Mouse (Mus musculus) MEL (cell line): ENCODE data around the gene Higd1b. TPM values are rescaled to one million over a fixed set of nuclear protein-coding genes. Genes with fewer than 3 reads are reported as not detected.

ENCODE experiments used
- DNase-seq: peaks from one replicate; pipeline ENCODE4 v3.0.0; 2011; ENCODE audit warnings: low read depth, low spot score
- H3K27ac ChIP-seq: 2 replicates; pipeline ENCODE4 v1.5.1; 2012; ENCODE audit warnings: low read depth, mild to moderate bottlenecking, control low read depth, low read length, moderate library complexity; ENCODE audit not compliant: control insufficient read depth
- H3K27me3 ChIP-seq, 2 experiments: fragments of 150-350 bp in 1 of 2; sonication (generic) in 1 of 2; 2 replicates each; pipeline ENCODE4 v1.6.1; 2012; ENCODE audit warnings: low read length in 2 of 2, mild to moderate bottlenecking in 2 of 2, improper control_type of control experiment in 1 of 2, moderate library complexity in 1 of 2; ENCODE audit not compliant: insufficient read depth in 2 of 2, control insufficient read depth in 1 of 2
- H3K36me3 ChIP-seq, 2 experiments: 2 replicates each; pipeline ENCODE4 v1.6.1; 2012 to 2014; ENCODE audit warnings: low read length in 2 of 2, improper control_type of control experiment in 1 of 2, inconsistent platforms in 1 of 2, mild to moderate bottlenecking in 1 of 2; ENCODE audit not compliant: insufficient read depth in 2 of 2, control insufficient read depth in 1 of 2
- H3K4me1 ChIP-seq, 2 experiments: fragments of 150-350 bp in 1 of 2; sonication (generic) in 1 of 2; 2 replicates each; pipeline ENCODE4 v1.6.1; 2012; ENCODE audit warnings: low read length in 2 of 2, improper control_type of control experiment in 1 of 2, mild to moderate bottlenecking in 1 of 2; ENCODE audit not compliant: insufficient read depth in 2 of 2, control insufficient read depth in 1 of 2
- H3K4me3 ChIP-seq, 2 experiments: fragments of 150-350 bp in 1 of 2; sonication (generic) in 1 of 2; 2 replicates each; pipeline ENCODE4 v1.5.1; 2012; ENCODE audit warnings: low read depth in 2 of 2, low read length in 2 of 2, mild to moderate bottlenecking in 2 of 2, moderate library complexity in 2 of 2, control low read depth in 1 of 2, improper control_type of control experiment in 1 of 2; ENCODE audit not compliant: control insufficient read depth in 1 of 2, insufficient read depth in 1 of 2
- H3K79me2 ChIP-seq: 2 replicates; pipeline ENCODE4 v1.6.1; 2012; ENCODE audit warnings: mild to moderate bottlenecking, low read length, moderate library complexity; ENCODE audit not compliant: control insufficient read depth, poor library complexity, insufficient read depth
- H3K9ac ChIP-seq: 2 replicates; pipeline ENCODE4 v1.6.1; 2012; ENCODE audit warnings: low read depth, mild to moderate bottlenecking, control low read depth, low read length, moderate library complexity; ENCODE audit not compliant: control insufficient read depth, poor library complexity, severe bottlenecking
- H3K9me3 ChIP-seq: fragments of 150-350 bp; sonication (generic); replicated peaks from 2 replicates; pipeline ENCODE4 v1.6.1; 2012; ENCODE audit warnings: mild to moderate bottlenecking, low read length, improper control_type of control experiment, moderate library complexity; ENCODE audit not compliant: insufficient read depth
- CHD1 ChIP-seq: IDR thresholded peaks from 2 replicates; pipeline ENCODE4 v1.6.1; 2012; ENCODE audit warnings: low read depth, mild to moderate bottlenecking, inconsistent platforms, low read length, improper control_type of control experiment
- CHD2 ChIP-seq: IDR thresholded peaks from 2 replicates; pipeline ENCODE4 v1.6.1; 2011; ENCODE audit warnings: low read length, improper control_type of control experiment
- CTCF ChIP-seq, 3 experiments: IDR thresholded peaks in 2 of 3; conservative IDR thresholded peaks in 1 of 3; 2 replicates each; pipeline ENCODE4 v1.5.1; 2011 to 2012; ENCODE audit warnings: low read length in 3 of 3, low read depth in 2 of 3, mild to moderate bottlenecking in 2 of 3, improper control_type of control experiment in 1 of 3, inconsistent platforms in 1 of 3, mixed read lengths in 1 of 3, moderate library complexity in 1 of 3; ENCODE audit not compliant: control insufficient read depth in 1 of 3, insufficient read depth in 1 of 3, poor library complexity in 1 of 3, severe bottlenecking in 1 of 3
- EP300 ChIP-seq, 2 experiments: IDR thresholded peaks; 2 replicates each; pipeline ENCODE4 v1.6.1; 2011; ENCODE audit warnings: improper control_type of control experiment in 2 of 2, low read length in 2 of 2, low read depth in 1 of 2, mild to moderate bottlenecking in 1 of 2
- ETS1 ChIP-seq: IDR thresholded peaks from 2 replicates; pipeline ENCODE4 v1.6.1; 2012; ENCODE audit warnings: low read depth, mild to moderate bottlenecking, inconsistent platforms, low read length, improper control_type of control experiment, moderate library complexity
- GATA1 ChIP-seq: IDR thresholded peaks from 2 replicates; pipeline ENCODE4 v1.6.1; 2011; ENCODE audit warnings: low read depth, low read length, improper control_type of control experiment
- HCFC1 ChIP-seq: IDR thresholded peaks from 2 replicates; pipeline ENCODE4 v1.6.1; 2012; ENCODE audit warnings: low read depth, mild to moderate bottlenecking, inconsistent platforms, low read length, improper control_type of control experiment, moderate library complexity
- MAFK ChIP-seq: IDR thresholded peaks from 2 replicates; pipeline ENCODE4 v1.6.1; 2011; ENCODE audit warnings: low read depth, mild to moderate bottlenecking, low read length, improper control_type of control experiment, borderline replicate concordance
- MAZ ChIP-seq: IDR thresholded peaks from 2 replicates; pipeline ENCODE4 v1.6.1; 2012; ENCODE audit warnings: low read depth, mild to moderate bottlenecking, inconsistent platforms, low read length, improper control_type of control experiment
- MEF2A ChIP-seq: IDR thresholded peaks from 2 replicates; pipeline ENCODE4 v1.6.1; 2014; ENCODE audit warnings: low read depth, mild to moderate bottlenecking, inconsistent platforms, low read length, improper control_type of control experiment; ENCODE audit not compliant: poor library complexity, insufficient replicate concordance, severe bottlenecking; ENCODE audit errors: extremely low read depth
- MXI1 ChIP-seq: IDR thresholded peaks from 2 replicates; pipeline ENCODE4 v1.6.1; 2011; ENCODE audit warnings: mild to moderate bottlenecking, low read depth, low read length, improper control_type of control experiment
- MYB ChIP-seq: IDR thresholded peaks from 2 replicates; pipeline ENCODE4 v1.6.1; 2011; ENCODE audit warnings: mild to moderate bottlenecking, low read depth, low read length, improper control_type of control experiment
- MYC ChIP-seq: IDR thresholded peaks from 2 replicates; pipeline ENCODE4 v1.6.1; 2011; ENCODE audit warnings: low read depth, mild to moderate bottlenecking, low read length, improper control_type of control experiment, moderate library complexity
- NRF1 ChIP-seq: IDR thresholded peaks from 2 replicates; pipeline ENCODE4 v1.6.1; 2014; ENCODE audit warnings: low read depth, mild to moderate bottlenecking, inconsistent platforms, low read length, improper control_type of control experiment, moderate library complexity; ENCODE audit not compliant: poor library complexity, insufficient read depth, severe bottlenecking
- POLR2AphosphoS5 ChIP-seq: IDR thresholded peaks from 2 replicates; pipeline ENCODE4 v1.6.1; 2012; ENCODE audit warnings: low read depth, borderline replicate concordance, mild to moderate bottlenecking, inconsistent platforms, low read length, moderate library complexity, mixed read lengths
- RAD21 ChIP-seq: IDR thresholded peaks from 2 replicates; pipeline ENCODE4 v1.6.1; 2011; ENCODE audit warnings: mild to moderate bottlenecking, low read depth, low read length, improper control_type of control experiment
- RCOR1 ChIP-seq: IDR thresholded peaks from 2 replicates; pipeline ENCODE4 v1.6.1; 2012; ENCODE audit warnings: low read depth, mild to moderate bottlenecking, inconsistent platforms, low read length, improper control_type of control experiment
- TAL1 ChIP-seq: IDR thresholded peaks from 2 replicates; pipeline ENCODE4 v1.6.1; 2012; ENCODE audit warnings: mild to moderate bottlenecking, inconsistent platforms, low read length, moderate library complexity, mixed read lengths
- TBP ChIP-seq: IDR thresholded peaks from 2 replicates; pipeline ENCODE4 v1.8.0; 2011; ENCODE audit warnings: low read depth, low read length, improper control_type of control experiment
- USF1 ChIP-seq: IDR thresholded peaks from 2 replicates; pipeline ENCODE4 v1.6.1; 2014; ENCODE audit warnings: low read depth, mild to moderate bottlenecking, inconsistent platforms, low read length, improper control_type of control experiment, moderate library complexity
- USF2 ChIP-seq, 2 experiments: IDR thresholded peaks; 2 replicates each; pipeline ENCODE4 v1.6.1; 2011 to 2012; ENCODE audit warnings: improper control_type of control experiment in 2 of 2, low read length in 2 of 2, borderline replicate concordance in 1 of 2, inconsistent platforms in 1 of 2, low read depth in 1 of 2, mild to moderate bottlenecking in 1 of 2; ENCODE audit not compliant: insufficient read depth in 1 of 2
- ZKSCAN1 ChIP-seq: IDR thresholded peaks from 2 replicates; pipeline ENCODE4 v1.6.1; 2012; ENCODE audit warnings: low read depth, mild to moderate bottlenecking, inconsistent platforms, low read length, improper control_type of control experiment, moderate library complexity
- ZNF384 ChIP-seq: IDR thresholded peaks from 2 replicates; pipeline ENCODE4 v1.6.1; 2012; ENCODE audit warnings: low read depth, mild to moderate bottlenecking, inconsistent platforms, low read length, improper control_type of control experiment
- polyA plus RNA-seq, 2 experiments: library from polyadenylated mRNA; stranded (reverse) in 1 of 2; unstranded in 1 of 2; fragments of >175 nt in 1 of 2; fragments of >200 nt in 1 of 2; gene quantifications; 2 replicates each; pipeline versions ENCODE4 v1.2.1 to v1.2.4; 2012; ENCODE audit warnings: low replicate concordance in 2 of 2, low read depth in 1 of 2; ENCODE audit not compliant: insufficient read length in 2 of 2, insufficient read depth in 1 of 2, missing spikeins in 1 of 2
- total RNA-seq: library from RNA; depleted of rRNA; stranded (reverse); fragments of 300-350 nt; gene quantifications from 2 replicates; pipeline ENCODE4 v1.2.3, GENCODE M21; 2012

The Higd1b gene
- total and polyA plus RNA-seq, 3 experiments, result not detected

- TF ChIP-seq POLR2AphosphoS5 (no peak), USF1 (no peak)
These were observed 20.8 kb upstream of the Higd1b start (continued) for GRCm38 (mm10) chr11:102814881-102815280.

GRCm38 (mm10) chr11:102818121-102819020, 17.3 kb upstream of the Higd1b start:
- H3K79me2 ChIP-seq, result no peaks in the 10 kb centered on the region
- no peak overlapping the region for H3K27ac ChIP-seq
- no peaks in the 10 kb centered on the region for H3K4me1 ChIP-seq
- no peak overlapping the region for H3K9ac ChIP-seq
- H3K9me3 ChIP-seq, result no peaks in the 10 kb centered on the region
- no peak for DNase-seq
- peaks cover 14 to 25% of the 10 kb centered on the region in 2 experiments for H3K27me3 ChIP-seq
- no peaks in the 10 kb centered on the region for H3K36me3 ChIP-seq
- H3K4me3 ChIP-seq, result no peak overlapping the region
- no peak for TF ChIP-seq TBP
- TF ChIP-seq CHD1, result no peak
- TF ChIP-seq HCFC1, result no peak
- no peak for TF ChIP-seq CTCF (IDR thresholded peaks at IDR 0.05 in 2 of 3, conservative IDR thresholded peaks at IDR 0.05 in 1 of 3; ENCODE audit: control insufficient read depth in 1 of 3, insufficient read depth in 1 of 3, low read depth in 2 of 3, low read length in 3 of 3, poor library complexity in 1 of 3, severe bottlenecking in 1 of 3)
- TF ChIP-seq MYB, result no peak
- TF ChIP-seq MAZ, result no peak
- no peak for TF ChIP-seq ZKSCAN1
- no peak for TF ChIP-seq ZNF384
- TF ChIP-seq USF1, result no peak

GRCm38 (mm10) chr11:102819021-102819782, 16.4 kb upstream of the Higd1b start, which contains the start of gene Gjc1:
TSS of gene Gjc1 (minus strand) at chr11:102819700.
- H3K9ac ChIP-seq, result no peak within 1 kb of the TSS
- H3K36me3 ChIP-seq, result no peaks in the 10 kb centered on the region
- no peak within 1 kb of the TSS for H3K4me3 ChIP-seq
- H3K79me2 ChIP-seq, result no peaks in the 10 kb centered on the region
- H3K9me3 ChIP-seq, result no peaks in the 10 kb centered on the region
- H3K27ac ChIP-seq, result no peak within 1 kb of the TSS
- TF ChIP-seq EP300 (IDR thresholded peaks at IDR 0.05; ENCODE audit: low read depth in 1 of 2, low read length in 2 of 2), result no peak
- TF ChIP-seq NRF1, result no peak
- no peak for TF ChIP-seq MAZ
- TF ChIP-seq MAFK, result no peak
- no peak for TF ChIP-seq RCOR1
- no peak for TF ChIP-seq POLR2AphosphoS5
- no peak for TF ChIP-seq ETS1
- TF ChIP-seq ZKSCAN1, result no peak
- TF ChIP-seq MEF2A, result no peak
- no peak for TF ChIP-seq CHD1
- TF ChIP-seq CHD2, result no peak
- no peak for TF ChIP-seq MYC
- no peak for TF ChIP-seq RAD21
- TF ChIP-seq TBP, result no peak
- no peak for TF ChIP-seq TAL1
- TF ChIP-seq GATA1, result no peak
- no peak for TF ChIP-seq MXI1
- TF ChIP-seq USF2 (IDR thresholded peaks at IDR 0.05; ENCODE audit: borderline replicate concordance in 1 of 2, insufficient read depth in 1 of 2, low read depth in 1 of 2, low read length in 2 of 2), result no peak
- TF ChIP-seq, all 39 proteins: peak for 0
- DNase-seq, result no peak
- H3K27me3 ChIP-seq, result peaks cover 15 to 26% of the 10 kb centered on the region in 2 experiments
- no peaks in the 10 kb centered on the region for H3K4me1 ChIP-seq
